Mouse (Mus musculus): ENCODE results near the gene Zfp367. TPM values are rescaled to one million over a fixed set of nuclear protein-coding genes. Genes with fewer than 3 reads are reported as not detected.

Zfp367 gene
- polyA plus RNA-seq, 1 experiment from 2014 or later: 13.1 TPM

- Histone ChIP-seq H3K4me1 (replicated peaks; ENCODE audit: insufficient read depth, low read length) (no peaks in the 10 kb centered on the region), H3K4me3 (replicated peaks; ENCODE audit: low read depth, low read length) (no peak overlapping the region), H3K27ac (no peak overlapping the region), H3K9ac (ENCODE audit: low read depth, low read length) (no peak overlapping the region), H3K9me3 (replicated peaks; ENCODE audit: low read length) (no peaks in the 10 kb centered on the region), H3K4me2 (ENCODE audit: low read length) (no peak overlapping the region), H3K27me3 (ENCODE audit: insufficient read depth, low read length) (no peaks in the 10 kb centered on the region), H3K36me3 (ENCODE audit: insufficient read depth, low read length) (no peaks in the 10 kb centered on the region)
- WGBS: 80% methylated on average over 7 of the region's 7 CpGs
- ATAC-seq (replicated peaks; ENCODE audit: low FRiP score, low read depth) (no peak), DNase-seq (ENCODE audit: low spot score) (no peak)
- no peak for TF ChIP-seq CTCF (IDR thresholded peaks at IDR 0.05; ENCODE audit: low read depth)
Measured at GRCm38 (mm10) chr13:64091006-64091405, 62.0 kb downstream of the Zfp367 start.

GRCm38 (mm10) chr13:64090278-64090677 lies 62.7 kb downstream of the Zfp367 start:
- Histone ChIP-seq H3K9me3 (replicated peaks; ENCODE audit: low read length) (no peaks in the 10 kb centered on the region), H3K36me3 (ENCODE audit: insufficient read depth, low read length) (no peaks in the 10 kb centered on the region), H3K4me3 (replicated peaks; ENCODE audit: low read depth, low read length) (no peak overlapping the region), H3K9ac (ENCODE audit: low read depth, low read length) (no peak overlapping the region), H3K4me1 (replicated peaks; ENCODE audit: insufficient read depth, low read length) (no peaks in the 10 kb centered on the region), H3K27me3 (ENCODE audit: insufficient read depth, low read length) (no peaks in the 10 kb centered on the region), H3K4me2 (ENCODE audit: low read length) (no peak overlapping the region), H3K27ac (no peak overlapping the region)
- ATAC-seq (replicated peaks; ENCODE audit: low FRiP score, low read depth) (no peak), DNase-seq (ENCODE audit: low spot score) (no peak)
- no peak for TF ChIP-seq CTCF (IDR thresholded peaks at IDR 0.05; ENCODE audit: low read depth)
- 82% methylated on average over 5 of the region's 5 CpGs for WGBS

DNA sequence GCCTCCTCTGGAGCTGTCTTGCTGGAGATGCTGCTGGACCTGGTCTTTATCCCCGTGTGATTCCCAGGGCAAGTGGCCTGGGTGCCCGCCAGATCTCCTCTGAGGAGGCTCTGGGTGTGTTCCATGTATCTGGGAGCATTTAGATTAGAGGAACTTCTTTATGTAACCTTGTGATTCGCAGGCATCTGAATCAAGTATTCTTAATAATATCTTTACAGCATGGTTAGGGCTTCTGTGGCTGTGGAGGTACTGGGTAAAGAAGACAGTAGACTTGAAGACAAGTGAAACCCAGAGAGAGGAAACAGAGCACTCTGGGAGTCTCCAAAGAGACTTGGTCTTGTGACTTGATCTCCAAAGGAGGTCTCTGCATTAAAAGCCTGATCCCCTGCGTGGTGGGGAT lies 63.9 kb downstream of the Zfp367 start, which contains the start of gene Hsd17b3:
Gene Hsd17b3, minus strand, starts transcription at position 101 of the 400 bp plus-strand sequence.
- ATAC-seq (replicated peaks; ENCODE audit: low FRiP score, low read depth): no peak
- no peak within 1 kb of the TSS for H3K27ac ChIP-seq
- no peak for TF ChIP-seq CTCF (IDR thresholded peaks at IDR 0.05; ENCODE audit: low read depth)
- H3K9ac ChIP-seq (ENCODE audit: low read depth, low read length): no peak within 1 kb of the TSS
- H3K27me3 ChIP-seq (ENCODE audit: insufficient read depth, low read length): no peaks in the 10 kb centered on the region
- no peaks in the 10 kb centered on the region for H3K4me1 ChIP-seq (replicated peaks; ENCODE audit: insufficient read depth, low read length)
- no peak within 1 kb of the TSS for H3K4me3 ChIP-seq (replicated peaks; ENCODE audit: low read depth, low read length)
- no peaks in the 10 kb centered on the region for H3K9me3 ChIP-seq (replicated peaks; ENCODE audit: low read length)
- no peak within 1 kb of the TSS for H3K4me2 ChIP-seq (ENCODE audit: low read length)
- no peaks in the 10 kb centered on the region for H3K36me3 ChIP-seq (ENCODE audit: insufficient read depth, low read length)
- WGBS: 76% methylated on average over 4 of the region's 4 CpGs
- DNase-seq (ENCODE audit: low spot score): no peak

DNA sequence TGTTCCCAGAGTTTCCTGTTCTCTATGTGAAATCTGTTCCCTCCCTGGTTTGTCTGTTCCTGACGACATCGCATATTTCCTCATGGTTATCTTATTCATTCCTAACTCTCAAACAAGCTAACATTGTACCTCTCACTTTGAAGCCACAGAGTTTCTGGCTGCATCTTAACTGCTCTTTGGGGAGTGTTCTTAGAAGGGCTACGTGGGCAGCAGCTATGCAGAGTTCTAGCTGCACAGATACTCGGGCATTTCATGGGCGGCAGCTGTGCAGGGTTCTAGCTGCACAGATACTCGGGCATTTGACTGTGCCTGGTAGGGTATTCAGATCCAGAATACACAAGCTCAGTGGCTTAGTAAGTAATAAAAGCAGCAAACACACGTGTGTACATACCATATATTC lies 64.9 kb downstream of the Zfp367 start:
- H3K4me2 ChIP-seq (ENCODE audit: low read length): no peak overlapping the region
- H3K36me3 ChIP-seq (ENCODE audit: insufficient read depth, low read length): no peaks in the 10 kb centered on the region
- H3K4me3 ChIP-seq (replicated peaks; ENCODE audit: low read depth, low read length): no peak overlapping the region
- no peak overlapping the region for H3K27ac ChIP-seq
- ATAC-seq (replicated peaks; ENCODE audit: low FRiP score, low read depth) (no peak), DNase-seq (ENCODE audit: low spot score) (no peak)
- WGBS: 80% methylated on average over 7 of the region's 7 CpGs
- H3K4me1 ChIP-seq (replicated peaks; ENCODE audit: insufficient read depth, low read length): no peaks in the 10 kb centered on the region
- no peak for TF ChIP-seq CTCF (IDR thresholded peaks at IDR 0.05; ENCODE audit: low read depth)
- H3K27me3 ChIP-seq (ENCODE audit: insufficient read depth, low read length): no peaks in the 10 kb centered on the region
- H3K9ac ChIP-seq (ENCODE audit: low read depth, low read length): no peak overlapping the region
- no peaks in the 10 kb centered on the region for H3K9me3 ChIP-seq (replicated peaks; ENCODE audit: low read length)

DNA sequence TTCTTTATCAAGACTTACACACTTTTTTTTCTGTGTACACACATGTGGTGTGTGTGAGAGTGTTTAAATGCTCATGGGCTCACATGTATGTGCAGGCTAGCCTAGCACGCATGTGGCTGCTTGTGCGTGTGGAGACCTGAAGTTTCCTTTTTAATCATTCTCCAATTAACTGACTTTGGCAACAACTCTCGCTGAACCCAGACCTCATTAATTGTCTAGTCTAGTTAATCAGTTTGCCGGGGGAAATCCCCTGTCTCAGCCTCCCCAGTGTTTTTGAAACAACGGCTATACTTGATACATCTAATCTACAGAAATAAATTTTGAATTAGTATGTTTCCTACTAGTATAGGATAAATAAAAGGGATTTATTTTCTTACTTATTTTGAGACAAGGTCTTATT lies 67.0 kb downstream of the Zfp367 start:
- Histone ChIP-seq H3K4me1 (replicated peaks; ENCODE audit: insufficient read depth, low read length) (0 out of 2 replicates have a peak, but pooled peaks cover 7% of the 10 kb centered on the region), H3K36me3 (ENCODE audit: insufficient read depth, low read length) (no peaks in the 10 kb centered on the region), H3K9me3 (replicated peaks; ENCODE audit: low read length) (no peaks in the 10 kb centered on the region), H3K9ac (ENCODE audit: low read depth, low read length) (no peak overlapping the region), H3K4me3 (replicated peaks; ENCODE audit: low read depth, low read length) (no peak overlapping the region), H3K27ac (no peak overlapping the region), H3K4me2 (ENCODE audit: low read length) (no peak overlapping the region), H3K27me3 (ENCODE audit: insufficient read depth, low read length) (no peaks in the 10 kb centered on the region)
- 70% methylated on average over 5 of the region's 5 CpGs for WGBS
- TF ChIP-seq CTCF (IDR thresholded peaks at IDR 0.05; ENCODE audit: low read depth): no peak
- no peak for DNase-seq (ENCODE audit: low spot score)
- ATAC-seq (replicated peaks; ENCODE audit: low FRiP score, low read depth): no peak

DNA sequence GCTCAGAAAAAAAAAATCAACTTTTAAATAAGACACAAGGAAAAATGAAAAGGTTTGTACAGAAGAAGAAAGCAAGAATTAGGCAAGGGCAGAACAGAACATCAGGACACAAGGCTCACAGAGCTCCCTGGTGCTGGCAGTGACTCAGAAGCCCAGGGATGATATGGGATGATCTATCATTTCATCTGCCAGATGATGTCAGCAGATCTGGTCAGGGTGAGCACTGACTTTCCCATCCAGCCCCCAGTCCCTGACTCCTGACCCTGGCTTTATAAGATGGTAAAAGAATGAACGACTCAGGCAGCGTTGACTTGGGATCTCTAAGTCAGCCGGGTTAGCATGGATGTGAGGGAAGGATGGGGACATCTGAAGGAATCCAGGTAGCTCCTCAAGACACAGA lies 69.7 kb downstream of the Zfp367 start:
- H3K36me3 ChIP-seq (ENCODE audit: insufficient read depth, low read length): no peaks in the 10 kb centered on the region
- H3K9me3 ChIP-seq (replicated peaks; ENCODE audit: low read length): no peaks in the 10 kb centered on the region
- DNase-seq (ENCODE audit: low spot score): no peak
- H3K4me1 ChIP-seq (replicated peaks; ENCODE audit: insufficient read depth, low read length): 0 out of 2 replicates have a peak, but pooled peaks cover 7% of the 10 kb centered on the region
- H3K9ac ChIP-seq (ENCODE audit: low read depth, low read length): no peak overlapping the region
- H3K4me2 ChIP-seq (ENCODE audit: low read length): no peak overlapping the region
- H3K4me3 ChIP-seq (replicated peaks; ENCODE audit: low read depth, low read length): no peak overlapping the region
- no peak overlapping the region for H3K27ac ChIP-seq
- no peak for TF ChIP-seq CTCF (IDR thresholded peaks at IDR 0.05; ENCODE audit: low read depth)
- ATAC-seq (replicated peaks; ENCODE audit: low FRiP score, low read depth): no peak
- 80% methylated on average over 3 of the region's 3 CpGs for WGBS
- H3K27me3 ChIP-seq (ENCODE audit: insufficient read depth, low read length): no peaks in the 10 kb centered on the region

Other genes starting within 250 kb of the Zfp367 start
- not detected in 2 replicates for gene Hsd17b3, start 64.0 kb downstream of the Zfp367 start, polyA plus RNA-seq (2015; fragmentation: Nextera tagmentation; extraction: Ambion mirVana)
- 8.5 and 9.8 TPM in 2 replicates for gene Slc35d2, start 23.8 kb downstream of the Zfp367 start, polyA plus RNA-seq (2015; fragmentation: Nextera tagmentation; extraction: Ambion mirVana)
- gene Habp4, start 8.6 kb upstream of the Zfp367 start, polyA plus RNA-seq (2015; fragmentation: Nextera tagmentation; extraction: Ambion mirVana): 32.2 and 37.4 TPM in 2 replicates
- 7.3 and 8.5 TPM in 2 replicates for gene Cdc14b, start 122.1 kb upstream of the Zfp367 start, polyA plus RNA-seq (2015; fragmentation: Nextera tagmentation; extraction: Ambion mirVana)
- gene Aaed1, start 159.5 kb upstream of the Zfp367 start, polyA plus RNA-seq (2015; fragmentation: Nextera tagmentation; extraction: Ambion mirVana): 53.9 and 56.2 TPM in 2 replicates
- 482 and 514 TPM in 2 replicates for gene Ctsl, start 217.7 kb upstream of the Zfp367 start, polyA plus RNA-seq (2015; fragmentation: Nextera tagmentation; extraction: Ambion mirVana)

Data from kidney, postnatal 0 days (tissue).